Mouse (Mus musculus): ENCODE measurements around the gene Spaca6.

Spaca6 gene

DNA sequence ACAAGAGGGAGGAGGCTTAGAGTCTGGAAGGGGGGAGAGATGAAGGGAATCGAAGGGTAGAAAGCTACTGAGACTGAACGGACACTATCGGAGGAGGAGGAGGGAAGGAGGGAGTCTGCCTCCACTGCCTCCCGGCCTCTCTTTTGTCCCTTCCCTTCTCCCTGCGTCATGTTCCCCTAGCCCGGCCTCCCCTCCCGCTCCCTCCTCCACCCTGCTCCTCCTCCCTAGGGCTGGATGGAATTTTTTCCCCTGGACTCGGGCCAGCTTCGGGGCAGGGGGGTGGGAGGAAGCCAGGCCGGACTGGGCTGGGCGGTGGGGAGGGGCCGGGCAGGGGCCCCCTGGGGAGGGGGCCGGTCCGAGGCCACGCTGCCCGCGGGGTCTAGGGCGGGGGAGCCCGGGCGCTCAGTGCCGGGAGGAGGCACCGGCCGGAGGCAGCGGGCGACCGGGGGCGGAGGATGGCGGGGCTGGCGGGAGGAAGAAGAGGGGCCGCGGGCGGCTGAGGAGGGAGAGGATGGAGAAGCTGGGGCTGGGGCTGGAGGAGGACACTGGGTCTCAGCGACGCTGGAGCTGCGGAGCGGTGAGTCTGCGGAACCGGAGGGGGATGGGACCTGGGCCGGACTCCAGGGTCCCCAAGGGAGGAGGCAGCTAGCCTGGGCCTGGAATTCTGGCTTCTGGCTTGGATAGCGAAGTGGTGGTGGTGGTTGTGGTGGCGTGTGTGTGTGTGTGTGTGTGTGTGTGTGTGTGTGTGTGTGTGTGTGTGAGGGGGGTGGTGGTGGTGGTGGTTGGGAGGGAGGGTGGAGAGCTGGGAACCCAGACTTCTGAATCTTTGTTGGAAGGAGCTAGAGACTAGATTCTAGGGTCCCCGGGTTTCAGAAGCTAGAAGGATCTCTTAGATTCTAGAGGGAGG is at the start of gene Spaca6:
Spaca6 (plus strand) TSS at position 408 of the 907 bp plus-strand sequence.
- DNase-seq (ENCODE audit: low spot score) = peak; percentile 96

GRCm38 (mm10) chr17:17790866-17791630 is 35.9 kb upstream of the Spaca6 start:
- peak; percentile 58 for DNase-seq (ENCODE audit: low spot score)

GRCm38 (mm10) chr17:17792578-17792977 is 34.4 kb upstream of the Spaca6 start:
- DNase-seq (ENCODE audit: low spot score) = peak; percentile 65

DNA sequence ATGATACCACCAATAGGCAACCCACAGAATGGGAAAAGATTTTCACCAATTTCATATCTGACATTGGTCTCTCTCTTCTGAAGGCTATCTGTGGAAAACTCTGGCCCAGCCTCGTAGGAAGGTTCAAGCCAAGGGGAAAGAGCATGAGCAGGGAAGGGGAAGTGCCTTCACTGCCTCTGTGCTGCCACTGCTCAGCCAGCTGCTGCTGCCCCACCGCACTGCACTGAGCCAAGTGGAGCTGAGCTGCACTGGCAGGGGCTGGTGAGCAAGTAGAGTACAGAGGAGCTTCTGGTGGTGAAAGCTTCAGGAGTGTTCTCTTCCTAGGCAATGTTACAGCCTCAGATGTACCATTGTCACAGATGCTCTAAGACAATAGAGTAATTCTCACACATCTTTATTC is 31.4 kb upstream of the Spaca6 start:
- DNase-seq (ENCODE audit: low spot score) = no peak

GRCm38 (mm10) chr17:17823612-17824336 is 3.2 kb upstream of the Spaca6 start:
- no peak for DNase-seq (ENCODE audit: low spot score)

DNA sequence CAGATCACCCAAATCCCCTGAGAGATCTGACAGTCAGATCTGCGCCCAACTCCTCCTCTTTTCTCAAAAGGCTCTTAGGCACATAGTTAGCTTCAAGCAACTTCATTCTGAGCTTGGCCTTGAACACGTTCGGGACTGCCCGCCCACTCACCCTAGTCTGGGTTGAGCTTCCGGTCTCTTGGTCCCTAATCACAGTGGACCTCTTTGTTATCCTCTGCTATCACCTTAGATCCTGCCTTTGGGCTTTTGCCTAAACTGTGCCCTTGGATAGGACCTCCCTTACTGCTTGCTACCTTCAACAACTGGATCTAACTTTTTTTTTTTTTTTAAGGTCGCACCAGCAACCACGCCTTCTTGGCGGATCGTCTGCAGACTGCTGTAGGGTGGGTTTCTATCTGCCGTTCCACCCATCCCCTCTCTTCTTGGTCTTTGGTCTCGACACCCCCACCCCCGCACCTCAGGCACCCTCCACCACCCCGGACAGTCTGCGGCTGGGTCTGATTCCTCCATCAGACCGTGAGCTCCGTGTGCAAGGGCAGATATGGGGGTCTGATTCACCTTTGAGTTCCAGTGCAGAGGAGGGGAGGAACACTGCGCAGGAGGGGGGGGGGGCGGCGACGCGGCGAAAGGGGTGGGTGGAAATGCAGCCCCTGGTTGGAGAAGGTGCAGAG is 902 bp upstream of the Spaca6 start:
- peak; percentile 63 for DNase-seq (ENCODE audit: low spot score)

DNA sequence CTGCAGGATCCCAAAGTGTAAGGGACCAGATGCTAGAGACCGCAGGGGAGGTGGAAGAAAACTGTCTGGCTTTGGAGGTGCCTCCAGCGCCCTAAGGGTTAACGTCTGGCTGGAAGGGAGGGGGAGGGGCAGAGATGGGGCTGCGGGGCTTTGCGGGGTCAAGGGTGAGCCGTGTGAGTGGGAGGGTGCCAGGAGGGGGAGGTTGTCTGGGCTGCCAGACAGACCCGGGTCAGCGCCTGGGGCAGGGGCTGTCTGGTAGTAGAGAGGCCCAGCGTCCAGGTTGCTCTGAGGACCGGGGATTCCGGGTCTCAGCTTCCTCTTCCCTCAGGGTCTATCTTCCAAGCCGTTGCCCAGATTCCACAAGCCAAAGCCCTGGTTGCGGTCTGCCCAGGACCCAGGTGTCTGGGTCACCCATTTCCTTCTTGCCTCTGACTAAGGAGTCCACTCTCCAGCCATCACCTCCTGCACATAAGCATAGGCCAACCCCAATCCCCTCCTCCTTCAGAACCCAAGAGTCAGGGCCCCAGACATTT is 766 bp downstream of the Spaca6 start:
- DNase-seq (ENCODE audit: low spot score) = peak; percentile 56

DNA sequence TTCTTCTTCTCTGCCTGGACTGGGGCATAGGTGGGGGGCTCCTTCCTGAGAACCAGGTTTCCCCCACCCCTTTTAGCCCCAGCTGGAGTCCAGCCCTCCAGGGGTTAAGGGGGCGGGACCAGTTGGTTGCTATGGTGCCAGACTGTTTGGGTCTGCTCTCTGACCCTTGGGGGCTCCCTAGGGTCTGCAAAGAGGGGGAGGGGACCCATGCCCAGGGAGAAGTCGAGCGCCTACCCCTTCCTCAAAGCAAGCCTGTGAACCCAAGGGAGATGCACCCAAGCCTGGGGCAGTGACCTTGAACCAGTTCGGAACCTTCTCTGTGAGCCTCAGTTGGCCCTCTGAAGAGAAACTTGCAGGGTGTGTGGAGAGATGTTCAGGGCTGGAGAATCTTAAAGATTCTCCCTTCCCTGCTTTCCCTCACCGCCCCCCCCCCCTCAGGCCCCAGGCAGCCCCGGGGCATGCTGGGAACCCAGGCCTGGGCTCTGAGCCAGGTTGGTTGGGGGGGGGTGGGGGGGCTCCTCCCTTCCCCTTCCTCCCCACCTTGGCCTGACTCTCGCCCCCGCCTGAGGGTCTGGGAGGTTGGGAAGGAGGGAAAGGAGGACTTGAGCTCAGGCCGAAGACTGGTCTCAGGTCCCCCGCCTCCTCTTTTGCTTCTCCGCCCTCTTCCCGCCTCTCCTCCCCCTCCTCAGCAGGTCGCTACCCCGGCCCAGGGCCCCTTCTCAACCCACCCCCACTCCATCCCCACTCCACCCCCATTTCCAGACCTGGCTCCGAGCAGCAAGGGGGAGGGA is 1.4 kb downstream of the Spaca6 start:
- DNase-seq (ENCODE audit: low spot score) = peak; percentile 64

DNA sequence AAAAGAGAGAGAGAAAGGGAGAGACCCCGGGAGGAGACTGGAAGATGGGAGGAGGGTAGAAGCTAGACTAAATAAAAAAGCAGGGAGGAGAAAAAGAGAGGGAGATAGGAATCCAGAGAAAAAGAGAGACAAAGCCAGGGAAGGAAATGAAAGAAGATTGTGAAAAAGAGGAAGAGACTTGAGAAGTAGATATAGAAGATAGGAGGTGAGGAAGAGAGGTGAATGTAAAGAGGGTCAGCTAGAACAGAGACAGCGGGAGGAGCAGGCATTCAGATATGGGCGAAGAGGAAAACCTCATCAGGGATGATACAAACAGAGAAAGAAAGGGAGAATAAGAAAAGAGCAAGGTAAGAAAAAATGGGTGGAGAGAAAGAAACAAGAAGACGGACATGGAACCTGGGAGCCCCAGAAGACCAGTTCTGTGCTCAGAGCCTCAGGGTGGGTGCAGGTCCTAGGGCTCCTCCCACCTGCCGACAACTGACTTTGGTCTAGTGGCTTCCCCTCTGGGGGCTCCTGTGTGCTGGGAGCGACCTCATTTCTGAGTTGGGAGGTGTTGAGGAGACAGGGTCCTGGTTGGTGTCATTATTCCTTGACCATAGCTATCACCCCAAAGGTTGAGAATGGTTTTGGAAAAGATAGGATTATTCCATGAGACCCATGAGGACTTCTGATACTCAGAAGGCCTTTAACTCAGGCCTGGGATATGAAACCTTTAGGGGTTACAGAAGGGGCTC is 2.3 kb downstream of the Spaca6 start:
- no peak for DNase-seq (ENCODE audit: low spot score)

DNA sequence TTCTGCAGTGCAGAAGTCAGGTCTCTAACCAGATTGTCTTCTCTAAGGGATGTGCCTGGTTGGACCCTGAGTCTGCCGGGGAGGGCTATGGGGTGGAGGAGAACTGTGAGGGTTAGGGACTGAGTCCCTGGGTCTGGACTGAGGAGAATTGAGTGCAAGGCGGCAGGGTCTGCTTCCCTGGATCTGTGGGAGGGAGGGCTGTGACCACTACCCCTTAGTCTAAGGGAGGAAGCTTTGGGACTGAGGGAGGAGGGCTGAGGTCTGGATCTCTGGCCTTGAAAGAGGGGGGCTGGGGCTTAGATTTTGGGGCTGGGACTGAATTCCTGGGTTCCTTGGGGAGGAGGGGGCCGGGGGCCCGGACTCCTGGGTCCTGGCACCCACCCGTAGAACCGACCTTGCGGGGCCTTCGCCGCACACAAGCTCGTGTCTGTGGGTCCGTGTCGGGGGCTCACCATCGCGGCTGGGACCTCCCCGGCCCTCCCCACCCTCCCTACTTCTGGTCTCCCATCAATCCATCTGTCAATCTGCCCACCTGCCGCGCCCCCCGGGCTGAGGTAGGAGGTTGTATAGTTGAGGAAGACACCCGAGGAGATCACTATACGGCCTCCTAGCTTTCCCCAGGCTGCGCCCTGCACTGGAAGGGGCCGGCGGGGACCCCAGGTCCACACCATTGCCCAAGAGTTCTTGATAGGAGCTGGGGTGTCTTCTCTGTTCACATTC is 3.0 kb downstream of the Spaca6 start:
- no peak for DNase-seq (ENCODE audit: low spot score)

DNA sequence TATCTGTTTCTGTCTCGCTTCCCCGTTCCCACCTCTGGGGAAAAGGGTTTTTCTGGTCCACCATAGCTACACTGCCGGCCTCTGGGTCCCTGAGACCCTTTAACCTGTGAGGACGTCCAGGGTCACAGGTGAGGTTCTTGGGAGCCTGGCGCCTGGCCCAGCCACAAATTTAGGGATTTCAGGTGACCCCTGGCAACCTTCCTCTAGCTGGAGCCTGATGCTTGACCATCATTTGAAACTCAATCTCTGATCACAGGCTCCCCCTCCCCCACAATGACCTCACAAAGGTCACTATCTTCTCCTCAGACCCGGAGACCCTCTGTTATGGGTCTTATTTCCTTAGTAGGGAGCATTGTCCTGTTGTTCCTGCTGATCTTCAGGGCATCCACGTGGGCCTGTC is 3.8 kb downstream of the Spaca6 start:
- no peak for DNase-seq (ENCODE audit: low spot score)

DNA sequence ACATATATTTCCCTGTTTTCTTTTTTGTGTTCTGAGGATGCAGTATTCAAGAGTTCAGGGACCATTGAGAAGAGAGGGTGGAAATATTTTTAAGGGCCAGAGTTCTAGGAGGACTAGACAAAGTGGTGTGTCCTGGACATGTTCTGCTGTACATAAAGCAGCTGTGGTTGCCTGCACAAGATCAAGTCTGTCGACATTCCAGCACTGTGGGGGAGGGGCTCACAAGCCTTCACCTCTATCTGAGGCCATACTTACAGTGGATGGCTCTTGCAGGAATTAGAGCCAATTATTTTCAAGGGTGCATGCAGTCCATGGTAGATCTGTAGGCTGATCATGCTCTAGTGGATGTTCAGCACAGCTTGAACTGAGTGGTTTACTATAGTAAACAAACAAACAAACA is 7.9 kb downstream of the Spaca6 start:
- peak; percentile 48 for DNase-seq (ENCODE audit: low spot score)

- no peak for DNase-seq (ENCODE audit: low spot score)
Measured at GRCm38 (mm10) chr17:17836101-17836500, 9.1 kb downstream of the Spaca6 start.

DNA sequence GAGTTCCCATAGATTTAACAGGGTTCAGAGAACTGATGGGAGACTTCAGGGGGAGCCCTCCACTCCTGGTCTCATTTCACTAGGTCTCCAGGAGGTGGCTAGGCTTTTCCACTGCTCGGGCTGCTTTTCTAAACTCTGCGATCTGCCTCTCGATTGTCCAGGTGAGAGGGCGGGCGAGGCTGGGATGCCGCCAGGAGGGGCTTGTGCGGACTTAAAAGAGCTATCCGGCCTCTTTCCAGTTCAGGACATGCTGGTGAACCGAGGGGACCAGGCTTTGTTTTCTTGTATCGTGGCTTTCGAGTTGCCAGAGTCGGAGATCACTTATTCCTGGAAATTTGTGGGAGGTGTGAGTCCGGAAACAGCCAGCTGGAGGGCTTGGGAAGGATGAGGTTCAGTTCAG is 10.5 kb downstream of the Spaca6 start:
- no peak for DNase-seq (ENCODE audit: low spot score)

DNA sequence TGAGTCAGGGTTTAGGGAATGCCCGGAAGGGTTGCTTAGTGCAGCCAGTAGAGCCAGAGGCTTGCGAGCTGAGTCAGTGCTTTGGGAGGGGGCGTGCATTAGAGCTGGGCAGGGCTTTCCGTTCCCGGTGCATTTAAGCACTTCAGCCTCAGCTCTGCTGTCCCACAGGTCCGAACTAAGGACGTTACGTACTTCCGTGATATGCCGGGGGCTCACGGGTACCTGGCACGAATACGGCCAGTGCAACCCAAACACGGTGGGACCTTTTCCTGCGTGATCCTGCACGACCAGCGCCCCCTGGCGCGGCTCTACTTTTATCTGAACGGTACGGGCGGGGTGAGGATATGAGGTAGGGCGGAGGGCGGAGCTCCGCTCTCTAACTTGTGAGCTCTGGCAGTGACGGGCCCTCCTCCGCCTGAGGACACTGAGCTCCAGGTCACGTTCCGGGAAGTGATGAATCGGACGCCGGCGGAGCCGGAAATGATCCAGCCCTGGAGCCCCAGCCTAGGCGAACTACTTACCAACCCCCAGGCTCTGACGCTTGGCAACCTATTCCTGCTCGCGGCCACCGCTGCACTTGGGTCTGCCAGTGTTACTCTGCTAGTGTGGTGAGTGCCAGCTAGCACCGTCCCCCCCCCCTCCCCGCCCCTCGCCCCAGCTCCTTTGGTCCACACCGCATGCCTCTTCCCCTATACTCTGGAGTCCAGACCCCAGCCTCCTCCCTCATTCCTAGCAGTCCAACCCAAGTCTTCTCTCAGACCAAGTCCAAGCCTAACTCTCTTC is 11.2 kb downstream of the Spaca6 start:
- peak; percentile 98 for DNase-seq (ENCODE audit: low spot score)

DNA sequence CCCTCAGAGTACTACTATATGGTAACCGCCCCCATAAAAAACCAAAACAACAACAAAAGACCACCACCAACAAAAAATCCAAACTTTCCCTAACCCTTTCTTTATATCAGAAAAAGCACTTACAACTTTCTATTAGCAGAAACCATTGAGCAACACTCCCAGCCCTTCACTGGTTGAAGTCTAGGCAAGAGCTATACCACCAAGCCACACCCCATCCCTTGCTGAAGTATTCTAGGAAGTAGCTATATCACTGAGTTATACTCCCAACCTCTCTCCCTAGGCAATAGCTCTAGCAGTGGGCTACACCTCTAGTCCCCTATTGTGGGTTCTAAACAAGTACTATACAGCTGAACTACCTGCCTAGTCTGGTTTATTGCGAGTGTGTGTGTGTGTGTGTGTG is 12.3 kb downstream of the Spaca6 start:
- no peak for DNase-seq (ENCODE audit: low spot score)

- DNase-seq (ENCODE audit: low spot score) = no peak
Measured at GRCm38 (mm10) chr17:17840796-17841195, 13.8 kb downstream of the Spaca6 start.

GRCm38 (mm10) chr17:17843534-17844261 is 16.7 kb downstream of the Spaca6 start:
- no peak for DNase-seq (ENCODE audit: low spot score)
